In genomic region chr4:88159256-88159655, GRCm38 (mm10) we compare ENCODE assay signal across 21 mouse cellular contexts.
DNase-seq lines count a peak whose midpoint lies in the region; ATAC-seq and TF ChIP-seq lines count a peak whose summit lies in the region.
"Had no signal": no experiment of that assay in that cellular context is flagged by ENCODE, and none has a peak within 500 bp of the region (broad histone marks: within the 10 kb centered on the region; RNA-seq: fewer than 3 reads in every experiment).

No protein-coding gene starts in this region.

- no peak for ATAC-seq in forebrain, embryonic 14.5 days
- no peak for ATAC-seq in forebrain, embryonic 12.5 days (ENCODE audit: low FRiP score)
- ATAC-seq in lung, postnatal 0 days: no peak
- ATAC-seq in granulocyte monocyte progenitor cell, adult 5-6 weeks (replicated peaks; ENCODE audit: poor library complexity, severe bottlenecking): no peak
- ATAC-seq: activated CD4-positive, CD25-positive, alpha-beta regulatory T cell, adult 4 months; intestine, embryonic 16.5 days; Patski had no signal

- no peaks in the 10 kb centered on the region for H3K27me3 ChIP-seq in forebrain, embryonic 14.5 days (replicated peaks; ENCODE audit: control insufficient read depth, insufficient read depth, low read length)
- no peaks in the 10 kb centered on the region for H3K27me3 ChIP-seq in forebrain, embryonic 12.5 days
- no peaks in the 10 kb centered on the region for H3K27me3 ChIP-seq in lung, postnatal 0 days (replicated peaks; ENCODE audit: insufficient read depth, low read length)
- H3K27me3 ChIP-seq: embryonic facial prominence, embryonic 15.5 days; heart, embryonic 13.5 days; hindbrain, embryonic 15.5 days; Patski had no signal

- peaks cover 20% of the 10 kb centered on the region for H3K4me1 ChIP-seq in forebrain, embryonic 14.5 days (ENCODE audit: control insufficient read depth, insufficient read depth, low read length)
- peaks cover 15% of the 10 kb centered on the region for H3K4me1 ChIP-seq in forebrain, embryonic 12.5 days
- no peaks in the 10 kb centered on the region for H3K4me1 ChIP-seq in lung, postnatal 0 days (ENCODE audit: insufficient read depth, low read depth, low read length)

- no peak overlapping the region for H3K4me3 ChIP-seq in forebrain, embryonic 14.5 days (ENCODE audit: low read depth, low read length)
- no peak overlapping the region for H3K4me3 ChIP-seq in forebrain, embryonic 12.5 days (replicated peaks)
- no peak overlapping the region for H3K4me3 ChIP-seq in lung, postnatal 0 days (ENCODE audit: low read depth, low read length)
- H3K4me3 ChIP-seq: embryonic facial prominence, embryonic 15.5 days; heart, embryonic 13.5 days; hindbrain, embryonic 15.5 days had no signal

- WGBS in forebrain, embryonic 14.5 days: 56% methylated on average over 5 of the region's 5 CpGs
- WGBS in forebrain, embryonic 12.5 days: 86% methylated on average over 5 of the region's 5 CpGs
- 79% methylated on average over 5 of the region's 5 CpGs for WGBS in lung, postnatal 0 days

- H3K9me3 ChIP-seq in forebrain, embryonic 14.5 days (replicated peaks; ENCODE audit: control insufficient read depth, low read length): no peaks in the 10 kb centered on the region
- H3K9me3 ChIP-seq in forebrain, embryonic 12.5 days: no peaks in the 10 kb centered on the region
- no peaks in the 10 kb centered on the region for H3K9me3 ChIP-seq in lung, postnatal 0 days (ENCODE audit: low read length)
- H3K9me3 ChIP-seq: embryonic facial prominence, embryonic 15.5 days; heart, embryonic 13.5 days; hindbrain, embryonic 15.5 days had no signal

- H3K36me3 ChIP-seq in forebrain, embryonic 14.5 days (ENCODE audit: control insufficient read depth, insufficient read depth, low read length): no peaks in the 10 kb centered on the region
- H3K36me3 ChIP-seq in forebrain, embryonic 12.5 days (replicated peaks): no peaks in the 10 kb centered on the region
- no peaks in the 10 kb centered on the region for H3K36me3 ChIP-seq in lung, postnatal 0 days (ENCODE audit: insufficient read depth, low read length)
- H3K36me3 ChIP-seq: embryonic facial prominence, embryonic 15.5 days; heart, embryonic 13.5 days; hindbrain, embryonic 15.5 days had no signal

- H3K27ac ChIP-seq in forebrain, embryonic 14.5 days (ENCODE audit: low read depth, low read length): peak overlapping the region; percentile 56
- no peak overlapping the region for H3K27ac ChIP-seq in forebrain, embryonic 12.5 days
- H3K27ac ChIP-seq in lung, postnatal 0 days (ENCODE audit: low read length): no peak overlapping the region
- H3K27ac ChIP-seq: embryonic facial prominence, embryonic 15.5 days; heart, embryonic 13.5 days; hindbrain, embryonic 15.5 days had no signal

- TF ChIP-seq EP300 in lung, postnatal 0 days (IDR thresholded peaks at IDR 0.05): no peak

- DNase-seq in forebrain, embryonic 14.5 days (ENCODE audit: low spot score): peak; percentile 46
- peak; percentile 33 for DNase-seq in lung, postnatal 0 days (ENCODE audit: low spot score)
- DNase-seq in lung, adult 18-20 months: no peak
- peak; percentile 87 for DNase-seq in Muller cell, postnatal 12 days (ENCODE audit: inconsistent ontology term)
- peak; percentile 9 for DNase-seq in fibroblast of lung, adult 2 months (ENCODE audit: low read depth)
- no peak for DNase-seq in adrenal gland, postnatal 4 days (ENCODE audit: low spot score in 2 of 2)
- DNase-seq: adrenal gland, postnatal 25 days; cerebellum, adult 11 months; cerebellum, adult 8-10 months; cerebellum, postnatal 14 days; embryo, embryonic 11 days; gastrocnemius, postnatal 14 days; heart, postnatal 36 days had no signal

- no peak overlapping the region for H3K4me2 ChIP-seq in forebrain, embryonic 14.5 days (ENCODE audit: low read length)
- no peak overlapping the region for H3K4me2 ChIP-seq in forebrain, embryonic 12.5 days
- H3K4me2 ChIP-seq in lung, postnatal 0 days (replicated peaks; ENCODE audit: low read depth, low read length): no peak overlapping the region
- H3K4me2 ChIP-seq: embryonic facial prominence, embryonic 15.5 days; heart, embryonic 13.5 days; hindbrain, embryonic 15.5 days had no signal

- no peak overlapping the region for H3K9ac ChIP-seq in forebrain, embryonic 14.5 days (ENCODE audit: low read length)
- no peak overlapping the region for H3K9ac ChIP-seq in forebrain, embryonic 12.5 days
- H3K9ac ChIP-seq in lung, postnatal 0 days (replicated peaks; ENCODE audit: low read depth): no peak overlapping the region
- H3K9ac ChIP-seq: embryonic facial prominence, embryonic 15.5 days; heart, embryonic 13.5 days; hindbrain, embryonic 15.5 days had no signal

- no peak for TF ChIP-seq CTCF in lung, postnatal 0 days (IDR thresholded peaks at IDR 0.05)

Comparison
In these comparisons a context has a peak if more than half of its experiments do, and no peak if none do; other contexts are left out.
1. DNase-seq: peak in forebrain, embryonic 14.5 days (single experiment), lung, postnatal 0 days (single experiment), Muller cell, postnatal 12 days (single experiment) and fibroblast of lung, adult 2 months (single experiment); none in lung, adult 18-20 months (0 of 2) and adrenal gland, postnatal 4 days (0 of 2).